Mouse (Mus musculus): ENCODE measurements at regions not wholly inside any gene's neighbourhood (a gene's known extent, or its start where the extent isn't known, plus 50 kb on each side); places are given as distances from the start of the nearest gene placed in this dataset.
A peak's percentile ranks its signal among the peaks of the same experiment; 100 is the strongest.
"Not testable (repeated sequence)": the region's sequence is repeated elsewhere in the genome, so short reads cannot be mapped to it uniquely, and the experiment has no call there.

GRCm38 (mm10) chr4:10670846-10671428, 203.4 kb upstream of the 2610301B20Rik start:
- no peak for DNase-seq

- DNase-seq, result no peak
Measured at GRCm38 (mm10) chr4:10691086-10691485, 183.2 kb upstream of the 2610301B20Rik start.

GRCm38 (mm10) chr4:10692860-10693259, 181.4 kb upstream of the 2610301B20Rik start:
- DNase-seq, result no peak

GRCm38 (mm10) chr4:10693446-10694105, 180.7 kb upstream of the 2610301B20Rik start:
- no peak for DNase-seq

GRCm38 (mm10) chr4:10694106-10694748, 180.1 kb upstream of the 2610301B20Rik start:
- DNase-seq, result not testable (repeated sequence)

GRCm38 (mm10) chr4:10697225-10697836, 177.0 kb upstream of the 2610301B20Rik start:
- DNase-seq, result no peak

- no peak for DNase-seq
Measured at GRCm38 (mm10) chr4:10698637-10699036, 175.7 kb upstream of the 2610301B20Rik start.

- DNase-seq, result no peak
Measured at GRCm38 (mm10) chr4:10701479-10701878, 172.8 kb upstream of the 2610301B20Rik start.

- no peak for DNase-seq
Measured at GRCm38 (mm10) chr4:10703212-10703611, 171.1 kb upstream of the 2610301B20Rik start.

- DNase-seq, result no peak
Measured at GRCm38 (mm10) chr4:10707016-10707657, 167.2 kb upstream of the 2610301B20Rik start.

GRCm38 (mm10) chr4:10707658-10708056, 166.6 kb upstream of the 2610301B20Rik start:
- no peak for DNase-seq

- DNase-seq, result no peak
Measured at GRCm38 (mm10) chr4:10711939-10712533, 162.3 kb upstream of the 2610301B20Rik start.

GRCm38 (mm10) chr4:10723341-10723740, 151.0 kb upstream of the 2610301B20Rik start:
- no peak for DNase-seq

GRCm38 (mm10) chr4:10727894-10728293, 146.4 kb upstream of the 2610301B20Rik start:
- DNase-seq, result no peak

- DNase-seq, result no peak
Measured at GRCm38 (mm10) chr4:10745207-10745606, 129.1 kb upstream of the 2610301B20Rik start.

GRCm38 (mm10) chr4:10748816-10749215, 125.5 kb upstream of the 2610301B20Rik start:
- DNase-seq, result no peak

GRCm38 (mm10) chr4:10750377-10751062, 123.8 kb upstream of the 2610301B20Rik start:
- not testable (repeated sequence) for DNase-seq

- DNase-seq, result no peak
Measured at GRCm38 (mm10) chr4:10753176-10753575, 121.1 kb upstream of the 2610301B20Rik start.

GRCm38 (mm10) chr4:10759491-10759890, 114.8 kb upstream of the 2610301B20Rik start:
- DNase-seq, result no peak

- DNase-seq, result no peak
Measured at GRCm38 (mm10) chr4:10767676-10768075, 106.6 kb upstream of the 2610301B20Rik start.

GRCm38 (mm10) chr4:10770026-10770643, 104.2 kb upstream of the 2610301B20Rik start:
- peak; percentile 9 to 10 for DNase-seq
